Mouse (Mus musculus) frontal cortex, postnatal 10 days (tissue): Measurements from ENCODE around the gene Tmem120a.

Experiments used
- DNase-seq, 2 experiments: peaks; one replicate each; pipeline ENCODE4 v3.0.0; 2022; ENCODE audit warnings: low spot score in 2 of 2, mixed read lengths in 1 of 2

Gene Tmem120a

DNA sequence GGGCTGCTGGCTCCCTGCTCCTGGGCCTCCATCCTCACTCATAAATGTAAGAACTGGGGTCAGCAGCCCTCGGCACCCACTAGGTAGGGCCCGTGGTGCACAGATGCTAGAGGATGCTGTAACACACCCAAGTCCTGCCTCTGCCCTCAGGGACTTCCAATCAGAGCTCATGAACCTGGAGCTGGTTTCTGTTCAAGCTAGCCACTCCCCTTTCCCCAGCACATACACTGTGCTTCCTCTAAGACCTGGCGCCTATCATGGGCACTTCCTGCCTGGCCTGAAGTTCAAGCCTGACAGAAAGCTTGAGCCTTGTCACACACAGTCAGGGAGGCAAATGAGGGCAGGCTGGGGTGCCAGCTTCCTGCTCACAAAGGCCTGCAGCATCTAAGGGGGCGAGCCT lies 11.2 kb downstream of the Tmem120a start:
- DNase-seq, result no peak

DNA sequence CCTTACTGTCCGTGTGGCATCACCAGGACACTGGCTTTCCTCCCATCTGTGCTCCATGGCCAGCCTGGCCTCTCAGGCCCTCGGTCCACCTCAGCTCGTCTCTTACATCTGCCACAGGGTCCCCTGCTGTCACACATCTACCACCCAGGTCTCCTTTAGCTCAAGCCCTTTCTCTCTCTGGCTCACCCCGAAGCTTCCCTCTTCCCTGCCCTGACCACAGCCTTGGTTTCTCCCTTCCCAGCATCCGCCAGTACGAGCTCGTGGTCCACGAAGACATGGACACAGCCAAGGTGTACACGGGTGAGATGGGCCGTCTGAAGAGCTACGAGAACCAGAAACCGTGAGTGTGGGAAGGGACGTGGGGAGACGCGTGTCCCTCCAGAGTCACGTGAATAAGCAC lies 12.9 kb downstream of the Tmem120a start:
- no peak for DNase-seq

DNA sequence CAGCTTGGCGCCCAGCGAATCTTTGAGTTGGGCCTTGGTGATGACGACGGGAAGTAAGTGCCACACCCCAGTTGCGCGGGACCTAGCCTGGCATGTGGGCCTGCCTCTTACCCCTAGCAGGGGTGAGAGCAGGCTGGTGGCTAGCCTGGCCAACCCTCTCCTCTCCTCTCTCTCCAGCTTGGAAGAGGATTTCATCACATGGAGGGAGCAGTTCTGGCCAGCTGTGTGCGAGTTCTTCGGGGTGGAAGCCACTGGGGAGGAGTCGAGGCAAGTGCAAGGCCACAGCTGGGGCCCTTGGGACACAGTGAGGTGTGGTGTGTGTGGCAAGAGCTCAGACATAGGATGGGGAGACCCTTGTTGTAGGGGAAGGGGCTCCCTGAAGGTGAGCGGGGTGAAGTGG lies 13.3 kb downstream of the Tmem120a start:
- no peak for DNase-seq

DNA sequence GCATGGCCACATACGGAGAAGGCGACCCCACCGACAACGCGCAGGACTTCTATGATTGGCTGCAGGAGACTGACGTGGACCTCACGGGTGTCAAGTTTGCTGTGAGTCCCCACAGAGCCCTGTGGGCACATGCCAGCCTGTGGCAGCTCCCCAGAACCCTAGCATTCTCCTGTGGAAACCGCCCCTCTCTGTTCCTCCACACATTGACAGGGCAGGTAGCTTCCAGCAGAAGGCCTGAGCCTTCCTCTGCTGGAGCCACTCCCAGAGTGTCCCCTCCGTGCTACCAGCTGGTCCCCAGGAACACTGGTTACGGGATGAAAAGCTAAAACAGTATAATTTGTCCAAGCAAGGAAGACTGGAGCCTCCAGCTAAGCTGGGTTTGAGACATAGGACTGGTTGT lies 14.0 kb downstream of the Tmem120a start:
- DNase-seq, result no peak

- no peak for DNase-seq
These were observed 14.9 kb downstream of the Tmem120a start for GRCm38 (mm10) chr5:135729351-135729750.

DNA sequence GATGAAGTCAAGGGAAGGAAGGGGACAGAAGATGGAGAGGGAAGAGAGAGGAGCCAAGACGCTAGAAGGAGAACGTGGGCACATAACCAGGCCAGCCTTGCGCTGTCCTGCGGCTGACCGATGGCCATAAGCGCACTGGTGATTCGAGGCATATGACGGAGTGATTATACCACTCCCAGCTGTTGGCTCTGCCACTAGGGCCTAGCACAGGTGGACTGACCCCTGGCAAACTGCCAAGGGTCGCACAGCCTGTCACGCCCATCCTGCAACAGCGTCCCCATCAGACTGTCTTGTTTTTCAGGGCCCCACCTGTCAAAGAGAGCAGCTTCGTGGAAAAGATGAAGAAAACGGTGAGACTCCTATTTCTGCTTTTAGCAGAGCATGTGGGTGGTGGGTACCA lies 15.9 kb downstream of the Tmem120a start:
- no peak for DNase-seq

- no peak for DNase-seq
These were observed 16.4 kb downstream of the Tmem120a start for GRCm38 (mm10) chr5:135727871-135728270.

- no peak for DNase-seq
These were observed 17.5 kb downstream of the Tmem120a start for GRCm38 (mm10) chr5:135726641-135727346.

DNA sequence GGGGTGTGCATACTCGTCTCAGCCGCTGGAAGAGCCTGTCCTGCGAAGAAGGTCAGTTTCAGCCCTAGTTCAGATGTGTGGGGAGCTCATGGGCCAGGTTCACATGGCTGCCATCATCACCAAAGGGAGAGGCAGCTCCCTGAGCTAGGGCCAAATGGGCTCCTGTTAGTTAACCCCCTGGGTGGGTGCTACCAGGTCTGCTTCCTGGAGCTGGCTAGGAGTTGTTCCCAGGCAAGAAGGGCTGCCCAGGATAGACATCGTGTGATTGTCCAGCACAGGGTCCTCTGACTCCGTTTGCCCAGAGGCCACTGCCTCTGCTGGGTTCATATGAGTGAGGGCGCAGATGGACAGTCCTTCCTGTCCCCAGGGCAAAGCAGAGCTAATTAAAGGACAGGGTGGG lies 18.3 kb downstream of the Tmem120a start:
- DNase-seq, result no peak

GRCm38 (mm10) chr5:135725391-135725841 lies 18.8 kb downstream of the Tmem120a start:
- DNase-seq, result peak; percentile 35 to 61

GRCm38 (mm10) chr5:135724536-135725322 lies 19.5 kb downstream of the Tmem120a start:
- no peak for DNase-seq

GRCm38 (mm10) chr5:135723165-135723751 lies 21.0 kb downstream of the Tmem120a start:
- no peak for DNase-seq

DNA sequence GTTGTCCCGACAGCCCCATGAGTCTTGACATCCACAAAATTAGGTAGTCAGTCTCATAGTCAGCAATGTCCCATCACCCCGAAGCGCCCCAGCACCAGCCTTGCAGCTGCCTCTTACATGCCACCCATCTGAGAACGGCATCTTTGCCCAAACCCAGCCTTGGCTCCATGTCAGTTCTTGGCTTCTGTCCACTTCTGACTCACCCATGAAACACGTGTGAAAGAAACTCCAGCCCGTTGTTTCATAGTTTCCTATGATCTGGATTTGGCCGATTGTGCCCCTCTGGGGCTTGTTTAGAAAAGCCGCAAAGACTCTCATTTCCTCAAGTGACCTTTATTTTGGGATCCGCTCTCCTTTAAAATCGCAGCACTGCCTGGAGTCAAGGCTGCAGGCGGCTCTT lies 22.1 kb downstream of the Tmem120a start:
- DNase-seq, result no peak

DNA sequence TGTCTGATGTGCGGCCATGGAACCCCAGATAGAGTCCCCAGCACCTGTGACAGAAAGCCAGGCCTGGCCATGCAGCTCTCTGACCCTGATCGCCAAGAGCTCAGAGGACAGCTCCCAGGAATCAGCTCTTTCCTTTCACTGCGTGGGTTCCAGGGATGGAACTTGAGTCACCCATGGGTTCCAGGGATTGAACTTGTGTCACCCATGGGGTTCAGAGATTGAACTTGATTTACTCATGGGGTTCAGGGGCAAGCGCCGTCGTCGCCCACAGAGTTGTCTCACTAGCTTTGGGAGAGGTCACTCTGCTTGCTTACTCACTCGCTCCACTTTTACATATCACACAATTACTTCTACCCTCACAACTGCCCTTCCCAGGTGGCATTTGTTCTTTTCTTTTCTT lies 23.2 kb downstream of the Tmem120a start:
- DNase-seq, result no peak

GRCm38 (mm10) chr5:135720121-135720520 lies 24.1 kb downstream of the Tmem120a start:
- no peak for DNase-seq

GRCm38 (mm10) chr5:135719586-135720120 lies 24.6 kb downstream of the Tmem120a start:
- no peak for DNase-seq

DNA sequence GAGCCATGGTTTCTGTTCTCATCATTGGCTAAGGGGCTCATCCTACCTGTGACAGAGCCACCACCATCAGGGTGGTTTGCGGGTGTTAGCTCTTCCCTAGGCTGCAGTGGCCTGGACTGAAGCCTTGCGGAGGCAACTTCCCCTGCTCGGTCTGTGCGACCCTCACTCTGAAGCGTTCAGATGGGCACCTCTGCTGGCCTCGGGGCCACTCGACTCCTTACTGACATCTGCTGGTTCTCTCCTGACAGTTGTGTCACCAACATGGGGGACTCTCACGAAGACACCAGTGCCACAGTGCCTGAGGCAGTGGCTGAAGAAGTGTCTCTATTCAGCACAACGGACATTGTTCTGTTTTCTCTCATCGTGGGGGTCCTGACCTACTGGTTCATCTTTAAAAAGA lies 28.6 kb downstream of the Tmem120a start:
- DNase-seq, result no peak

GRCm38 (mm10) chr5:135713441-135714218 lies 30.6 kb downstream of the Tmem120a start:
- DNase-seq, result peak in 1 of 2 experiments; percentile 48

- DNase-seq, result no peak
These were observed 31.4 kb downstream of the Tmem120a start for GRCm38 (mm10) chr5:135712803-135713202.

- DNase-seq, result no peak
These were observed 32.5 kb downstream of the Tmem120a start for GRCm38 (mm10) chr5:135711582-135712355.
